Comparison of ENCODE assay signal across 8 mouse cellular contexts in genomic region chr19:46316846-46317545, GRCm38 (mm10). TPM values are rescaled to one million over a fixed set of nuclear protein-coding genes. Genes with fewer than 3 reads are reported as not detected.
A peak's percentile ranks its signal among the peaks of the same experiment; 100 is the strongest.
DNase-seq lines count a peak whose midpoint lies in the region; ATAC-seq and TF ChIP-seq lines count a peak whose summit lies in the region.

No protein-coding gene starts in this region.

- H3K36me3 ChIP-seq in kidney, embryonic 15.5 days, result peaks cover 1% of the 10 kb centered on the region; the same call in 1 of the 2 replicates
- H3K36me3 ChIP-seq in embryonic facial prominence, embryonic 15.5 days, result peaks cover 8% of the 10 kb centered on the region
- H3K36me3 ChIP-seq in hindbrain, postnatal 0 days (ENCODE audit: insufficient read depth, low read length), result peaks cover 14% of the 10 kb centered on the region; the same call in 1 of the 2 replicates
- peaks cover 10% of the 10 kb centered on the region for H3K36me3 ChIP-seq in limb, embryonic 15.5 days

- H3K9me3 ChIP-seq in kidney, embryonic 15.5 days (replicated peaks), result no peaks in the 10 kb centered on the region
- no peaks in the 10 kb centered on the region for H3K9me3 ChIP-seq in embryonic facial prominence, embryonic 15.5 days (replicated peaks)
- H3K9me3 ChIP-seq in hindbrain, postnatal 0 days (ENCODE audit: low read length), result no peaks in the 10 kb centered on the region
- no peaks in the 10 kb centered on the region for H3K9me3 ChIP-seq in limb, embryonic 15.5 days

- H3K4me2 ChIP-seq in kidney, embryonic 15.5 days, result peak overlapping the region; percentile 81
- H3K4me2 ChIP-seq in embryonic facial prominence, embryonic 15.5 days (replicated peaks), result peak overlapping the region; percentile 83
- H3K4me2 ChIP-seq in hindbrain, postnatal 0 days (ENCODE audit: low read depth, low read length), result peak overlapping the region; percentile 55
- H3K4me2 ChIP-seq in limb, embryonic 15.5 days, result peak overlapping the region; percentile 84

- no peak for DNase-seq in kidney, adult 18-20 months
- DNase-seq in brain, adult 2 months (ENCODE audit: low read depth, low spot score), result peak; percentile 90
- DNase-seq in hindbrain, postnatal 0 days (ENCODE audit: low spot score), result peak; percentile 41
- DNase-seq in right cerebral cortex, postnatal 25 days, result peak; percentile 84
- no peak for DNase-seq in T-cell, adult 2 months (ENCODE audit: low spot score)

- peaks cover 42% of the 10 kb centered on the region for H3K4me1 ChIP-seq in kidney, embryonic 15.5 days
- H3K4me1 ChIP-seq in embryonic facial prominence, embryonic 15.5 days, result peaks cover 57% of the 10 kb centered on the region
- H3K4me1 ChIP-seq in hindbrain, postnatal 0 days (ENCODE audit: insufficient read depth, low read length), result peaks cover 23% of the 10 kb centered on the region
- peaks cover 50% of the 10 kb centered on the region for H3K4me1 ChIP-seq in limb, embryonic 15.5 days

- H3K27me3 ChIP-seq in kidney, embryonic 15.5 days, result peaks cover 97% of the 10 kb centered on the region
- H3K27me3 ChIP-seq in embryonic facial prominence, embryonic 15.5 days, result peaks cover 97% of the 10 kb centered on the region
- H3K27me3 ChIP-seq in hindbrain, postnatal 0 days (ENCODE audit: insufficient read depth, low read length), result 0 out of 2 replicates have a peak, but pooled peaks cover 6% of the 10 kb centered on the region
- peaks cover 97% of the 10 kb centered on the region for H3K27me3 ChIP-seq in limb, embryonic 15.5 days

- WGBS in kidney, embryonic 15.5 days, result 30% methylated on average over 15 of the region's 15 CpGs
- WGBS in embryonic facial prominence, embryonic 15.5 days, result 25% methylated on average over 15 of the region's 15 CpGs
- WGBS in hindbrain, postnatal 0 days, result 27% methylated on average over 15 of the region's 15 CpGs
- 30% methylated on average over 15 of the region's 15 CpGs for WGBS in limb, embryonic 15.5 days

- ATAC-seq in kidney, embryonic 15.5 days (replicated peaks; ENCODE audit: low FRiP score), result no peak
- no peak for ATAC-seq in embryonic facial prominence, embryonic 15.5 days (ENCODE audit: insufficient number of reproducible peaks, low FRiP score, low TSS enrichment, low read depth)
- no peak for ATAC-seq in hindbrain, postnatal 0 days
- no peak for ATAC-seq in limb, embryonic 15.5 days (ENCODE audit: insufficient number of reproducible peaks, low FRiP score, low TSS enrichment, low read depth)

- H3K4me3 ChIP-seq in kidney, embryonic 15.5 days (replicated peaks), result peak overlapping the region; percentile 48
- H3K4me3 ChIP-seq in embryonic facial prominence, embryonic 15.5 days (replicated peaks), result peak overlapping the region; percentile 54
- H3K4me3 ChIP-seq in hindbrain, postnatal 0 days (ENCODE audit: low read length), result peak overlapping the region; percentile 57
- H3K4me3 ChIP-seq in limb, embryonic 15.5 days, result peak overlapping the region; percentile 51

- peak overlapping the region; percentile 4; the same call in 1 of the 2 replicates for H3K9ac ChIP-seq in kidney, embryonic 15.5 days
- no peak overlapping the region; the same call in 1 of the 2 replicates for H3K9ac ChIP-seq in embryonic facial prominence, embryonic 15.5 days
- H3K9ac ChIP-seq in hindbrain, postnatal 0 days (replicated peaks; ENCODE audit: low read length), result peak overlapping the region; percentile 64
- H3K9ac ChIP-seq in limb, embryonic 15.5 days, result peak overlapping the region; percentile 21; the same call in 1 of the 2 replicates

- no peak for TF ChIP-seq CTCF in hindbrain, postnatal 0 days (IDR thresholded peaks at IDR 0.05; ENCODE audit: low read depth)

- H3K27ac ChIP-seq in kidney, embryonic 15.5 days, result no peak overlapping the region
- no peak overlapping the region for H3K27ac ChIP-seq in embryonic facial prominence, embryonic 15.5 days (replicated peaks)
- peak overlapping the region; percentile 67 for H3K27ac ChIP-seq in hindbrain, postnatal 0 days
- no peak overlapping the region for H3K27ac ChIP-seq in limb, embryonic 15.5 days

RNA-seq across cellular contexts. Expression of gene Psd, which starts 10.0 kb away (rescaled TPM):
- polyA plus RNA-seq in kidney, embryonic 15.5 days (2015; fragmentation: Nextera tagmentation; extraction: Ambion mirVana), result 3.9 and 7.2 TPM in 2 replicates
- polyA plus RNA-seq in embryonic facial prominence, embryonic 15.5 days (2015; fragmentation: Nextera tagmentation; extraction: Ambion mirVana), result 9.8 and 11.0 TPM in 2 replicates
- total RNA-seq in hindbrain, postnatal 0 days (2014; rRNA removed), result 380 and 396 TPM in 2 replicates
- polyA plus RNA-seq in hindbrain, postnatal 0 days (2015; fragmentation: Nextera tagmentation; extraction: Ambion mirVana), result 115 and 123 TPM in 2 replicates
- 5.5 and 5.8 TPM in 2 replicates for polyA plus RNA-seq in limb, embryonic 15.5 days (2015; fragmentation: Nextera tagmentation; extraction: Ambion mirVana)

RNA-seq across cellular contexts. Expression of gene Fbxl15, which starts 11.0 kb away (rescaled TPM):
- polyA plus RNA-seq in kidney, embryonic 15.5 days (2015; fragmentation: Nextera tagmentation; extraction: Ambion mirVana), result 18.2 and 20.1 TPM in 2 replicates
- polyA plus RNA-seq in embryonic facial prominence, embryonic 15.5 days (2015; fragmentation: Nextera tagmentation; extraction: Ambion mirVana), result 16.4 TPM in 2 replicates
- 69.1 and 71.4 TPM in 2 replicates for total RNA-seq in hindbrain, postnatal 0 days (2014; rRNA removed)
- 53.3 and 54.2 TPM in 2 replicates for polyA plus RNA-seq in hindbrain, postnatal 0 days (2015; fragmentation: Nextera tagmentation; extraction: Ambion mirVana)
- polyA plus RNA-seq in limb, embryonic 15.5 days (2015; fragmentation: Nextera tagmentation; extraction: Ambion mirVana), result 12.8 and 13.2 TPM in 2 replicates

RNA-seq across cellular contexts. Expression of gene Nfkb2, which starts 12.9 kb away (rescaled TPM):
- 8.3 and 9.8 TPM in 2 replicates for polyA plus RNA-seq in kidney, embryonic 15.5 days (2015; fragmentation: Nextera tagmentation; extraction: Ambion mirVana)
- 15.3 and 16.1 TPM in 2 replicates for polyA plus RNA-seq in embryonic facial prominence, embryonic 15.5 days (2015; fragmentation: Nextera tagmentation; extraction: Ambion mirVana)
- total RNA-seq in hindbrain, postnatal 0 days (2014; rRNA removed), result 3.5 and 4.7 TPM in 2 replicates
- 1.7 and 1.9 TPM in 2 replicates for polyA plus RNA-seq in hindbrain, postnatal 0 days (2015; fragmentation: Nextera tagmentation; extraction: Ambion mirVana)
- 11.4 and 13.5 TPM in 2 replicates for polyA plus RNA-seq in limb, embryonic 15.5 days (2015; fragmentation: Nextera tagmentation; extraction: Ambion mirVana)

RNA-seq across cellular contexts. Expression of gene Cuedc2, which starts 21.5 kb away (rescaled TPM):
- 158 and 177 TPM in 2 replicates for polyA plus RNA-seq in kidney, embryonic 15.5 days (2015; fragmentation: Nextera tagmentation; extraction: Ambion mirVana)
- polyA plus RNA-seq in embryonic facial prominence, embryonic 15.5 days (2015; fragmentation: Nextera tagmentation; extraction: Ambion mirVana), result 167 and 168 TPM in 2 replicates
- 125 and 134 TPM in 2 replicates for total RNA-seq in hindbrain, postnatal 0 days (2014; rRNA removed)
- polyA plus RNA-seq in hindbrain, postnatal 0 days (2015; fragmentation: Nextera tagmentation; extraction: Ambion mirVana), result 312 and 326 TPM in 2 replicates
- polyA plus RNA-seq in limb, embryonic 15.5 days (2015; fragmentation: Nextera tagmentation; extraction: Ambion mirVana), result 150 and 176 TPM in 2 replicates

RNA-seq across cellular contexts. Expression of gene Mfsd13a, which starts 23.9 kb away (rescaled TPM):
- 12.5 and 15.0 TPM in 2 replicates for polyA plus RNA-seq in kidney, embryonic 15.5 days (2015; fragmentation: Nextera tagmentation; extraction: Ambion mirVana)
- 4.3 and 4.4 TPM in 2 replicates for polyA plus RNA-seq in embryonic facial prominence, embryonic 15.5 days (2015; fragmentation: Nextera tagmentation; extraction: Ambion mirVana)
- total RNA-seq in hindbrain, postnatal 0 days (2014; rRNA removed), result 7.5 and 12.3 TPM in 2 replicates
- polyA plus RNA-seq in hindbrain, postnatal 0 days (2015; fragmentation: Nextera tagmentation; extraction: Ambion mirVana), result 9.9 and 10.5 TPM in 2 replicates
- 3.1 and 3.6 TPM in 2 replicates for polyA plus RNA-seq in limb, embryonic 15.5 days (2015; fragmentation: Nextera tagmentation; extraction: Ambion mirVana)

Comparison
In these comparisons a context has a peak if more than half of its experiments do, and no peak if none do; other contexts are left out.
1. DNase-seq: peak in brain, adult 2 months (single experiment), hindbrain, postnatal 0 days (single experiment) and right cerebral cortex, postnatal 25 days (single experiment); none in kidney, adult 18-20 months (single experiment) and T-cell, adult 2 months (single experiment).
2. Peak in every context shown above with its lines, with median percentiles within 50 percentile points of each other: H3K4me2 ChIP-seq and H3K4me3 ChIP-seq.